ENCODE assay signal across 8 mouse cellular contexts in the genomic region with DNA sequence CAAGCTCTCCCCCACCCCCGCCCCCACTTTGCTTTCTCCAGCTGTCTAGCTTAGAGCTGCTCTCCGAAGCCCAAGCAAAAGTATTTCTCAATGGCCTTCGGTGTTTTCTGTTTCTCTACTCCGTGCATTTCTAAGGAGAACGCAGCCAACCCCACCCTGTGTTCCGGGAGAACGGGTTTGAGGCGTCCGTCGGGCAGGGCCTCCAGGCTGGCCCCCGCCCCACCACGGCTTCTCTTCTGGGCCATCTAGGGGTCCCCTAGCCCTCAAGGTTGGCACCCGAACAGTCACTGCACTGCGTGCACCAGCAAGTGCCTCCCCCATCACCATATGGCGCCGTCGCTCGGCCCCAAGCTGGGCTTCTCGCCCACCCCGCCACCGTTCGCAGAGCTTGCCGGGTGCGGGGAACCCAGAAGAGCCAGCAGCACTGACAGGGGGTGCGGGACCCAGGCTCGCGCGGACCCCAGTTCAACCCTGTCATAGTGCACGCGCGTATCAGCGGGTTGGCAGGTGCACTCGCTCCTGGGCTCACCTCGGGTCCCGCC. TPM values are rescaled to one million over a fixed set of nuclear protein-coding genes. Genes with fewer than 3 reads are reported as not detected.
DNase-seq lines count a peak whose midpoint lies in the region; ATAC-seq and TF ChIP-seq lines count a peak whose summit lies in the region.

No protein-coding gene starts in this region.

- H3K4me1 ChIP-seq in embryonic fibroblast, embryonic 13.5 days (ENCODE audit: control insufficient read depth, insufficient read depth, low read length), result no peaks in the 10 kb centered on the region
- no peaks in the 10 kb centered on the region for H3K4me1 ChIP-seq in hindbrain, embryonic 14.5 days (replicated peaks; ENCODE audit: control insufficient read depth, insufficient read depth, low read length)
- peaks cover 5% of the 10 kb centered on the region for H3K4me1 ChIP-seq in limb, embryonic 11.5 days (ENCODE audit: control insufficient read depth, insufficient read depth, low read length)
- H3K4me1 ChIP-seq in midbrain, embryonic 10.5 days, result peaks cover 15% of the 10 kb centered on the region

- peak; percentile 44 for DNase-seq in ovary, postnatal 36 days (ENCODE audit: low spot score)
- no peak for DNase-seq in ovary, postnatal 10 days (ENCODE audit: low spot score)
- peak; percentile 40 for DNase-seq in hindbrain, embryonic 14.5 days (ENCODE audit: low spot score)
- no peak for DNase-seq in limb, embryonic 11.5 days (ENCODE audit: low spot score)
- DNase-seq in midbrain, embryonic 10.5 days (ENCODE audit: low spot score), result no peak
- peak; percentile 45 for DNase-seq in urinary bladder, adult 2 months (ENCODE audit: low spot score)
- no peak for DNase-seq in thymus, postnatal 10 days (ENCODE audit: low spot score in 2 of 2)

- H3K4me3 ChIP-seq in embryonic fibroblast, embryonic 13.5 days (ENCODE audit: insufficient read depth, low read length), result peak overlapping the region; percentile 47
- peak overlapping the region; percentile 59 for H3K4me3 ChIP-seq in hindbrain, embryonic 14.5 days (replicated peaks; ENCODE audit: low read length)
- H3K4me3 ChIP-seq in limb, embryonic 11.5 days (ENCODE audit: low read depth, low read length), result peak overlapping the region; percentile 60
- peak overlapping the region; percentile 65 for H3K4me3 ChIP-seq in midbrain, embryonic 10.5 days

- no peak for TF ChIP-seq POLR2A in embryonic fibroblast, embryonic 13.5 days (IDR thresholded peaks at IDR 0.05; ENCODE audit: low read depth, low read length)

- TF ChIP-seq CTCF in embryonic fibroblast, embryonic 13.5 days (IDR thresholded peaks at IDR 0.05; ENCODE audit: borderline replicate concordance, insufficient read depth, low read length), result no peak

- no peaks in the 10 kb centered on the region for H3K9me3 ChIP-seq in hindbrain, embryonic 14.5 days (ENCODE audit: control insufficient read depth, low read length)
- H3K9me3 ChIP-seq in limb, embryonic 11.5 days (ENCODE audit: control insufficient read depth, low read length), result no peaks in the 10 kb centered on the region
- H3K9me3 ChIP-seq in midbrain, embryonic 10.5 days (replicated peaks), result no peaks in the 10 kb centered on the region

- no peak; the same call in 1 of the 2 replicates for ATAC-seq in hindbrain, embryonic 14.5 days (ENCODE audit: low FRiP score)
- no peak; the same call in 1 of the 2 replicates for ATAC-seq in limb, embryonic 11.5 days (ENCODE audit: insufficient number of reproducible peaks, low FRiP score, low TSS enrichment, low read depth)

- no peak overlapping the region for H3K27ac ChIP-seq in embryonic fibroblast, embryonic 13.5 days (ENCODE audit: insufficient read depth, low read length)
- peak overlapping the region; percentile 40 for H3K27ac ChIP-seq in hindbrain, embryonic 14.5 days
- H3K27ac ChIP-seq in limb, embryonic 11.5 days (replicated peaks; ENCODE audit: low read depth, low read length), result no peak overlapping the region
- H3K27ac ChIP-seq in midbrain, embryonic 10.5 days (replicated peaks), result peak overlapping the region; percentile 81

- H3K4me2 ChIP-seq in hindbrain, embryonic 14.5 days (replicated peaks), result peak overlapping the region; percentile 66
- H3K4me2 ChIP-seq in limb, embryonic 11.5 days (ENCODE audit: low read depth, severe bottlenecking), result peak overlapping the region; percentile 97

- H3K36me3 ChIP-seq in hindbrain, embryonic 14.5 days (replicated peaks; ENCODE audit: control insufficient read depth, insufficient read depth), result peaks cover 17% of the 10 kb centered on the region
- H3K36me3 ChIP-seq in limb, embryonic 11.5 days (ENCODE audit: control insufficient read depth, insufficient read depth, low read length), result no peaks in the 10 kb centered on the region
- no peaks in the 10 kb centered on the region for H3K36me3 ChIP-seq in midbrain, embryonic 10.5 days

- H3K9ac ChIP-seq in hindbrain, embryonic 14.5 days, result peak overlapping the region; percentile 70
- H3K9ac ChIP-seq in limb, embryonic 11.5 days (ENCODE audit: low read length), result peak overlapping the region; percentile 53; the same call in 1 of the 2 replicates

- 2% methylated on average over 35 of the region's 35 CpGs for WGBS in hindbrain, embryonic 14.5 days
- 2% methylated on average over 35 of the region's 35 CpGs for WGBS in limb, embryonic 11.5 days
- 3% methylated on average over 35 of the region's 35 CpGs for WGBS in midbrain, embryonic 10.5 days

- H3K27me3 ChIP-seq in hindbrain, embryonic 14.5 days (ENCODE audit: control insufficient read depth, insufficient read depth, low read length), result no peaks in the 10 kb centered on the region
- peaks cover 12% of the 10 kb centered on the region for H3K27me3 ChIP-seq in limb, embryonic 11.5 days (ENCODE audit: control insufficient read depth, insufficient read depth, low read length)
- H3K27me3 ChIP-seq in midbrain, embryonic 10.5 days (ENCODE audit: low read depth, poor library complexity, severe bottlenecking), result peaks cover 38% of the 10 kb centered on the region

RNA-seq across cellular contexts. Expression of a gene that starts 0.4 kb away (rescaled TPM):
- polyA plus RNA-seq in embryonic fibroblast, embryonic 13.5 days (2011; ENCODE audit: insufficient read length, low read depth, missing spikeins), result 6.7 and 13.5 TPM in 2 replicates
- polyA plus RNA-seq in hindbrain, embryonic 14.5 days (2014; fragmentation: Nextera tagmentation; extraction: Ambion mirVana), result 15.2 and 17.3 TPM in 2 replicates
- polyA plus RNA-seq in limb, embryonic 11.5 days (2014; fragmentation: Nextera tagmentation; extraction: Ambion mirVana), result 4.9 and 5.2 TPM in 2 replicates
- polyA plus RNA-seq in midbrain, embryonic 10.5 days (2016; fragmentation: Nextera tagmentation; extraction: Ambion mirVana), result 8.3 and 9.7 TPM in 2 replicates
- 54.4 and 59.9 TPM in 2 replicates for polyA plus RNA-seq in urinary bladder, adult 2 months (2012; rRNA removed)

RNA-seq across cellular contexts. Expression of a gene that starts 9.7 kb away (rescaled TPM):
- polyA plus RNA-seq in embryonic fibroblast, embryonic 13.5 days (2011; ENCODE audit: insufficient read length, low read depth, missing spikeins), result 5.6 and 6.2 TPM in 2 replicates
- 5.6 and 8.3 TPM in 2 replicates for polyA plus RNA-seq in hindbrain, embryonic 14.5 days (2014; fragmentation: Nextera tagmentation; extraction: Ambion mirVana)
- 3.5 and 4.8 TPM in 2 replicates for polyA plus RNA-seq in limb, embryonic 11.5 days (2014; fragmentation: Nextera tagmentation; extraction: Ambion mirVana)
- 4.2 and 4.6 TPM in 2 replicates for polyA plus RNA-seq in midbrain, embryonic 10.5 days (2016; fragmentation: Nextera tagmentation; extraction: Ambion mirVana)
- polyA plus RNA-seq in urinary bladder, adult 2 months (2012; rRNA removed), result 8.8 and 9.4 TPM in 2 replicates

RNA-seq across cellular contexts. Expression of a gene that starts 9.8 kb away (rescaled TPM):
- 21.0 and 25.4 TPM in 2 replicates for polyA plus RNA-seq in embryonic fibroblast, embryonic 13.5 days (2011; ENCODE audit: insufficient read length, low read depth, missing spikeins)
- polyA plus RNA-seq in hindbrain, embryonic 14.5 days (2014; fragmentation: Nextera tagmentation; extraction: Ambion mirVana), result 45.2 and 58.9 TPM in 2 replicates
- polyA plus RNA-seq in limb, embryonic 11.5 days (2014; fragmentation: Nextera tagmentation; extraction: Ambion mirVana), result 29.7 and 29.9 TPM in 2 replicates
- 39.0 and 39.2 TPM in 2 replicates for polyA plus RNA-seq in midbrain, embryonic 10.5 days (2016; fragmentation: Nextera tagmentation; extraction: Ambion mirVana)
- polyA plus RNA-seq in urinary bladder, adult 2 months (2012; rRNA removed), result 93.0 and 101 TPM in 2 replicates

RNA-seq across cellular contexts. Expression of a gene that starts 19.3 kb away (rescaled TPM):
- polyA plus RNA-seq in embryonic fibroblast, embryonic 13.5 days (2011; ENCODE audit: insufficient read length, low read depth, missing spikeins), result 13.1 and 14.9 TPM in 2 replicates
- polyA plus RNA-seq in hindbrain, embryonic 14.5 days (2014; fragmentation: Nextera tagmentation; extraction: Ambion mirVana), result 90.6 and 102 TPM in 2 replicates
- 6.6 and 8.2 TPM in 2 replicates for polyA plus RNA-seq in limb, embryonic 11.5 days (2014; fragmentation: Nextera tagmentation; extraction: Ambion mirVana)
- polyA plus RNA-seq in midbrain, embryonic 10.5 days (2016; fragmentation: Nextera tagmentation; extraction: Ambion mirVana), result 14.7 and 22.4 TPM in 2 replicates
- 14.5 and 17.1 TPM in 2 replicates for polyA plus RNA-seq in urinary bladder, adult 2 months (2012; rRNA removed)

RNA-seq across cellular contexts. Expression of a gene that starts 38.0 kb away (rescaled TPM):
- 5.7 and 6.9 TPM in 2 replicates for polyA plus RNA-seq in embryonic fibroblast, embryonic 13.5 days (2011; ENCODE audit: insufficient read length, low read depth, missing spikeins)
- 18.2 and 19.9 TPM in 2 replicates for polyA plus RNA-seq in hindbrain, embryonic 14.5 days (2014; fragmentation: Nextera tagmentation; extraction: Ambion mirVana)
- 17.4 and 20.0 TPM in 2 replicates for polyA plus RNA-seq in limb, embryonic 11.5 days (2014; fragmentation: Nextera tagmentation; extraction: Ambion mirVana)
- polyA plus RNA-seq in midbrain, embryonic 10.5 days (2016; fragmentation: Nextera tagmentation; extraction: Ambion mirVana), result 8.1 and 8.6 TPM in 2 replicates
- 4.6 and 6.4 TPM in 2 replicates for polyA plus RNA-seq in urinary bladder, adult 2 months (2012; rRNA removed)

Comparison
In these comparisons a context has a peak if more than half of its experiments do, and no peak if none do; other contexts are left out.
1. DNase-seq: peak in ovary, postnatal 36 days (single experiment), hindbrain, embryonic 14.5 days (single experiment) and urinary bladder, adult 2 months (single experiment); none in ovary, postnatal 10 days (single experiment), limb, embryonic 11.5 days (single experiment), midbrain, embryonic 10.5 days (single experiment) and thymus, postnatal 10 days (0 of 2).
2. H3K27ac ChIP-seq: peak in hindbrain, embryonic 14.5 days (single experiment) and midbrain, embryonic 10.5 days (single experiment); none in embryonic fibroblast, embryonic 13.5 days (single experiment) and limb, embryonic 11.5 days (single experiment).
3. Peak in every context shown above with its lines, with median percentiles within 50 percentile points of each other: H3K4me3 ChIP-seq.